Mouse (Mus musculus) hindbrain, embryonic 16.5 days (tissue): ENCODE data around the gene Rpl18. TPM values are rescaled to one million over a fixed set of nuclear protein-coding genes. Genes with fewer than 3 reads are reported as not detected.

ENCODE experiments used
- polyA plus RNA-seq: library from polyadenylated mRNA; unstranded; fragments of >200 nt; fragmentation: Nextera tagmentation; extraction: Ambion mirVana; gene quantifications from 2 replicates; pipeline ENCODE4 v1.2.1, GENCODE M21; 2015

The Rpl18 gene
- polyA plus RNA-seq, 1 experiment from 2014 or later: 508 TPM

Other genes starting within 250 kb of the Rpl18 start
- gene Bax, start 248.6 kb upstream of the Rpl18 start, polyA plus RNA-seq: 226 and 242 TPM in 2 replicates
- 0.20 and 0.30 TPM in 2 replicates for gene Tulp2, start 233.6 kb upstream of the Rpl18 start, polyA plus RNA-seq
- not detected in 2 replicates for gene Gm45808, start 228.6 kb upstream of the Rpl18 start, polyA plus RNA-seq
- gene Dhdh, start 226.7 kb upstream of the Rpl18 start, polyA plus RNA-seq: 4.0 and 4.3 TPM in 2 replicates
- 141 and 151 TPM in 2 replicates for gene Nucb1, start 205.1 kb upstream of the Rpl18 start, polyA plus RNA-seq
- gene Ppp1r15a, start 189.2 kb upstream of the Rpl18 start, polyA plus RNA-seq: 17.5 and 18.2 TPM in 2 replicates
- gene Plekha4, start 189.1 kb upstream of the Rpl18 start, polyA plus RNA-seq: 2.2 and 3.1 TPM in 2 replicates
- 0.43 and 0.80 TPM in 2 replicates for gene Hsd17b14, start 160.6 kb upstream of the Rpl18 start, polyA plus RNA-seq
- gene Bcat2, start 145.3 kb upstream of the Rpl18 start, polyA plus RNA-seq: 22.7 and 27.0 TPM in 2 replicates
- gene Fgf21, start 100.0 kb upstream of the Rpl18 start, polyA plus RNA-seq: not detected in 2 replicates
- gene Fut1, start 98.2 kb upstream of the Rpl18 start, polyA plus RNA-seq: not detected in 2 replicates
- not detected in 2 replicates for gene Izumo1, start 93.6 kb upstream of the Rpl18 start, polyA plus RNA-seq
- gene Rasip1, start 88.0 kb upstream of the Rpl18 start, polyA plus RNA-seq: 16.7 and 17.5 TPM in 2 replicates
- 2.9 and 5.2 TPM in 2 replicates for gene Mamstr, start 75.5 kb upstream of the Rpl18 start, polyA plus RNA-seq
- gene Fut2, start 49.1 kb upstream of the Rpl18 start, polyA plus RNA-seq: 0.09 and 0.19 TPM in 2 replicates
- 0.84 and 0.94 TPM in 2 replicates for gene Ntn5, start 31.4 kb upstream of the Rpl18 start, polyA plus RNA-seq
- 0.43 and 0.45 TPM in 2 replicates for gene Sec1, start 21.1 kb upstream of the Rpl18 start, polyA plus RNA-seq
- gene Car11, start 15.6 kb upstream of the Rpl18 start, polyA plus RNA-seq: 63.8 and 68.2 TPM in 2 replicates
- gene Dbp, start 10.4 kb upstream of the Rpl18 start, polyA plus RNA-seq: 3.2 and 3.3 TPM in 2 replicates
- 23.9 and 28.3 TPM in 2 replicates for gene Sphk2, start 2.5 kb downstream of the Rpl18 start, polyA plus RNA-seq
- gene Fam83e, start 5.8 kb downstream of the Rpl18 start, polyA plus RNA-seq: 0.37 and 0.44 TPM in 2 replicates
- not detected in 2 replicates for gene Spaca4, start 10.4 kb downstream of the Rpl18 start, polyA plus RNA-seq
- 17.2 and 21.3 TPM in 2 replicates for gene Lmtk3, start 68.3 kb downstream of the Rpl18 start, polyA plus RNA-seq
- 5.1 and 6.6 TPM in 2 replicates for gene Sult2b1, start 69.2 kb downstream of the Rpl18 start, polyA plus RNA-seq
- 243 TPM in 2 replicates for gene Cyth2, start 99.1 kb downstream of the Rpl18 start, polyA plus RNA-seq
- gene Kcnj14, start 109.3 kb downstream of the Rpl18 start, polyA plus RNA-seq: 1.2 TPM in 2 replicates
- 44.0 and 46.7 TPM in 2 replicates for gene Grwd1, start 115.5 kb downstream of the Rpl18 start, polyA plus RNA-seq
- gene Kdelr1, start 157.3 kb downstream of the Rpl18 start, polyA plus RNA-seq: 54.5 and 55.7 TPM in 2 replicates
- gene Grin2d, start 162.9 kb downstream of the Rpl18 start, polyA plus RNA-seq: 3.3 and 3.4 TPM in 2 replicates
- gene Syngr4, start 181.3 kb downstream of the Rpl18 start, polyA plus RNA-seq: 0.22 TPM in 1 of 2 replicates, not detected in the other
- 6.5 and 8.2 TPM in 2 replicates for gene Tmem143, start 181.5 kb downstream of the Rpl18 start, polyA plus RNA-seq
- gene Emp3, start 205.9 kb downstream of the Rpl18 start, polyA plus RNA-seq: 33.2 and 39.9 TPM in 2 replicates
- 6.6 and 8.7 TPM in 2 replicates for gene Ccdc114, start 208.6 kb downstream of the Rpl18 start, polyA plus RNA-seq